ENCODE assay signal across 24 mouse cellular contexts in genomic region chr5:140801782-140802181, GRCm38 (mm10). TPM values are rescaled to one million over a fixed set of nuclear protein-coding genes. Genes with fewer than 3 reads are reported as not detected.
DNase-seq lines count a peak whose midpoint lies in the region; ATAC-seq and TF ChIP-seq lines count a peak whose summit lies in the region.
"Had no signal": no experiment of that assay in that cellular context is flagged by ENCODE, and none has a peak within 500 bp of the region (broad histone marks: within the 10 kb centered on the region; RNA-seq: fewer than 3 reads in every experiment).

No protein-coding gene starts in this region.

- no peak for TF ChIP-seq EP300 in heart, adult 2 months (IDR thresholded peaks at IDR 0.05; ENCODE audit: insufficient read depth, low read depth, low read length)

- no peaks in the 10 kb centered on the region for H3K27me3 ChIP-seq in heart, adult 2 months (ENCODE audit: control insufficient read depth, insufficient read depth, low read length)
- no peaks in the 10 kb centered on the region for H3K27me3 ChIP-seq in megakaryocyte, embryonic 14.5 days (replicated peaks)
- H3K27me3 ChIP-seq: CH12.LX; embryonic facial prominence, embryonic 15.5 days; heart, embryonic 15.5 days; Patski had no signal

- no peak overlapping the region for H3K9ac ChIP-seq in heart, adult 2 months (ENCODE audit: low read depth, low read length)
- H3K9ac ChIP-seq: embryonic facial prominence, embryonic 15.5 days; heart, embryonic 15.5 days; hindbrain, embryonic 14.5 days had no signal

- TF ChIP-seq POLR2A in heart, adult 2 months (IDR thresholded peaks at IDR 0.05; ENCODE audit: insufficient read depth, low read depth, low read length) = no peak

- peaks cover 40% of the 10 kb centered on the region for H3K4me1 ChIP-seq in heart, adult 2 months (ENCODE audit: control insufficient read depth, insufficient read depth, low read length)
- peaks cover 80% of the 10 kb centered on the region for H3K4me1 ChIP-seq in megakaryocyte, embryonic 14.5 days

- H3K4me3 ChIP-seq in heart, adult 2 months = no peak overlapping the region
- peak overlapping the region; percentile 78 for H3K4me3 ChIP-seq in megakaryocyte, embryonic 14.5 days (replicated peaks)
- H3K4me3 ChIP-seq: embryonic facial prominence, embryonic 15.5 days; erythroblast, embryonic 14.5 days; forebrain, embryonic 10.5 days; heart, embryonic 15.5 days; hindbrain, embryonic 10.5 days had no signal

- ATAC-seq in megakaryocyte, adult 5-6 weeks (ENCODE audit: poor library complexity, severe bottlenecking) = no peak
- peak; percentile 23; the same call in 1 of the 2 replicates for ATAC-seq in common myeloid progenitor, adult 5-6 weeks (replicated peaks; ENCODE audit: low read depth, poor library complexity, severe bottlenecking)
- ATAC-seq: activated CD4-positive, CD25-positive, alpha-beta regulatory T cell, adult 4 months; forebrain, embryonic 14.5 days; Patski had no signal

- intact Hi-C loops in heart, adult 2 months (cut with DNase I) = no loop called here
- intact Hi-C loops in heart, postnatal 14 days (cut with DNase I) = no loop called here

- H3K79me2 ChIP-seq in heart, adult 2 months (replicated peaks; ENCODE audit: control insufficient read depth, insufficient read depth, low read length) = peaks cover 12% of the 10 kb centered on the region

- H3K36me3 ChIP-seq in heart, adult 2 months (ENCODE audit: control insufficient read depth, insufficient read depth, low read length) = peaks cover 25% of the 10 kb centered on the region
- H3K36me3 ChIP-seq in megakaryocyte, embryonic 14.5 days (replicated peaks; ENCODE audit: low read length) = peaks cover 30% of the 10 kb centered on the region
- H3K36me3 ChIP-seq: embryonic facial prominence, embryonic 15.5 days; forebrain, embryonic 10.5 days; heart, embryonic 15.5 days; hindbrain, embryonic 10.5 days had no signal

- TF ChIP-seq CTCF in heart, adult 2 months (IDR thresholded peaks at IDR 0.05) = no peak

- WGBS in heart, adult 2 months = 46% methylated on average over 5 of the region's 5 CpGs

- no peak for DNase-seq in heart, adult 2 months
- DNase-seq in heart, postnatal 14 days = no peak
- DNase-seq in c-Kit-positive CD71-positive TER-119-positive erythroid progenitor cells, embryonic 14.5 days (ENCODE audit: low spot score) = no peak
- no peak for DNase-seq in lung, postnatal 14 days
- DNase-seq: adrenal gland, adult 2 months; cerebellum, adult 18-20 months; cerebellum, adult 9-11 months; cerebellum, postnatal 36 days; embryo, embryonic 11 days; gastrocnemius, postnatal 36 days; heart, adult 18-20 months had no signal

- peak overlapping the region; percentile 70 for H3K27ac ChIP-seq in heart, adult 2 months
- H3K27ac ChIP-seq: embryonic facial prominence, embryonic 15.5 days; forebrain, embryonic 10.5 days; heart, embryonic 15.5 days; hindbrain, embryonic 10.5 days; hindbrain, embryonic 14.5 days had no signal

- no peaks in the 10 kb centered on the region for H3K9me3 ChIP-seq in megakaryocyte, embryonic 14.5 days
- H3K9me3 ChIP-seq: embryonic facial prominence, embryonic 15.5 days; forebrain, embryonic 10.5 days; heart, embryonic 15.5 days; hindbrain, embryonic 10.5 days had no signal

RNA-seq across cellular contexts. Expression of gene Gna12, which starts 28.4 kb away (rescaled TPM):
- 100 to 1,000 TPM; 118 to 136 TPM for total RNA-seq in heart, adult 2 months (2021)
- 117 and 136 TPM in 2 replicates for polyA plus RNA-seq in heart, adult 2 months (2012; rRNA removed)
- 10 to 100 TPM; 80.5 to 84.2 TPM for total RNA-seq in heart, postnatal 14 days (2021)
- polyA plus RNA-seq in megakaryocyte, embryonic 14.5 days (2012; ENCODE audit: insufficient read depth, low replicate concordance) = 53.6 and 62.1 TPM in 2 replicates
- total RNA-seq in megakaryocyte, adult 5-6 weeks (2015) = 21.0 and 24.6 TPM in 2 replicates
- 15.9 and 20.3 TPM in 2 replicates for total RNA-seq in megakaryocyte, adult 5-6 weeks (2017)
- 29.5 and 36.4 TPM in 2 replicates for total RNA-seq in common myeloid progenitor, adult 5-6 weeks (2017)
